Mouse (Mus musculus) heart, embryonic 14.5 days (tissue): ENCODE results near the gene Wnt9b. TPM values are rescaled to one million over a fixed set of nuclear protein-coding genes. Genes with fewer than 3 reads are reported as not detected.
"Not testable (repeated sequence)": the region's sequence is repeated elsewhere in the genome, so short reads cannot be mapped to it uniquely, and the experiment has no call there.

Experiments
- ATAC-seq: fragments of 200-750 bp; cut with Nextera tagmentation; 2 replicates; pipeline ENCODE4 v1.8.0; 2017; ENCODE audit warnings: low read depth, moderate TSS enrichment; ENCODE audit not compliant: insufficient number of reproducible peaks, insufficient read depth, low FRiP score
- H3K27ac ChIP-seq, 2 experiments: fragments of 200-500 bp in 1 of 2; fragments of 300-500 bp in 1 of 2; sonication (generic) in 1 of 2; replicated peaks in 1 of 2; 2 replicates each; pipeline ENCODE4 v1.5.1; 2012 to 2014; ENCODE audit warnings: low read depth in 2 of 2, low read length in 2 of 2, control low read depth in 1 of 2, mild to moderate bottlenecking in 1 of 2, mixed read lengths in 1 of 2; ENCODE audit not compliant: control insufficient read depth in 1 of 2, insufficient read depth in 1 of 2
- H3K27me3 ChIP-seq: fragments of 300-500 bp; sonication (generic); 2 replicates; pipeline ENCODE4 v1.6.1; 2014; ENCODE audit warnings: mild to moderate bottlenecking, low read length, control low read depth; ENCODE audit not compliant: control insufficient read depth, insufficient read depth
- H3K36me3 ChIP-seq: fragments of 300-500 bp; sonication (generic); 2 replicates; pipeline ENCODE4 v1.6.1; 2014; ENCODE audit warnings: mild to moderate bottlenecking, control low read depth, low read length, mixed read lengths; ENCODE audit not compliant: control insufficient read depth, insufficient read depth
- H3K4me1 ChIP-seq, 2 experiments: fragments of 200-500 bp in 1 of 2; fragments of 300-500 bp in 1 of 2; sonication (generic) in 1 of 2; 2 replicates each; pipeline ENCODE4 v1.6.1; 2012 to 2014; ENCODE audit warnings: low read length in 2 of 2, control low read depth in 1 of 2, mixed read lengths in 1 of 2; ENCODE audit not compliant: control insufficient read depth in 2 of 2, insufficient read depth in 2 of 2
- H3K4me2 ChIP-seq: fragments of 300-500 bp; sonication (generic); 2 replicates; pipeline ENCODE4 v1.6.1; 2014; ENCODE audit warnings: mild to moderate bottlenecking, low read length
- H3K4me3 ChIP-seq, 2 experiments: fragments of 200-500 bp in 1 of 2; fragments of 300-500 bp in 1 of 2; sonication (generic) in 1 of 2; 2 replicates each; pipeline ENCODE4 v1.5.1; 2012 to 2014; ENCODE audit warnings: low read length in 2 of 2, mild to moderate bottlenecking in 2 of 2, control low read depth in 1 of 2, low read depth in 1 of 2, moderate library complexity in 1 of 2; ENCODE audit not compliant: control insufficient read depth in 1 of 2, insufficient read depth in 1 of 2
- H3K9ac ChIP-seq: fragments of 300-500 bp; sonication (generic); 2 replicates; pipeline ENCODE4 v1.6.1; 2014; ENCODE audit warnings: mild to moderate bottlenecking, low read length
- H3K9me3 ChIP-seq: fragments of 300-500 bp; sonication (generic); 2 replicates; pipeline ENCODE4 v1.6.1; 2016; ENCODE audit warnings: low read length, control low read depth; ENCODE audit not compliant: control insufficient read depth
- WGBS: fragments of 180-500 bp; shearing (Covaris S2); extraction: QIAGEN DNeasy Blood & Tissue Kit; methylation state at CpG from one replicate; pipeline ENCODE4 v1.1.7; 2014; 5-methylcytosine and 5-hydroxymethylcytosine counted together
- polyA plus RNA-seq: library from polyadenylated mRNA; unstranded; fragments of >200 nt; fragmentation: Nextera tagmentation; extraction: Ambion mirVana; gene quantifications from 2 replicates; pipeline ENCODE4 v1.2.1, GENCODE M21; 2014

The Wnt9b gene
- polyA plus RNA-seq, 1 experiment from 2014 or later: 0.45 TPM

DNA sequence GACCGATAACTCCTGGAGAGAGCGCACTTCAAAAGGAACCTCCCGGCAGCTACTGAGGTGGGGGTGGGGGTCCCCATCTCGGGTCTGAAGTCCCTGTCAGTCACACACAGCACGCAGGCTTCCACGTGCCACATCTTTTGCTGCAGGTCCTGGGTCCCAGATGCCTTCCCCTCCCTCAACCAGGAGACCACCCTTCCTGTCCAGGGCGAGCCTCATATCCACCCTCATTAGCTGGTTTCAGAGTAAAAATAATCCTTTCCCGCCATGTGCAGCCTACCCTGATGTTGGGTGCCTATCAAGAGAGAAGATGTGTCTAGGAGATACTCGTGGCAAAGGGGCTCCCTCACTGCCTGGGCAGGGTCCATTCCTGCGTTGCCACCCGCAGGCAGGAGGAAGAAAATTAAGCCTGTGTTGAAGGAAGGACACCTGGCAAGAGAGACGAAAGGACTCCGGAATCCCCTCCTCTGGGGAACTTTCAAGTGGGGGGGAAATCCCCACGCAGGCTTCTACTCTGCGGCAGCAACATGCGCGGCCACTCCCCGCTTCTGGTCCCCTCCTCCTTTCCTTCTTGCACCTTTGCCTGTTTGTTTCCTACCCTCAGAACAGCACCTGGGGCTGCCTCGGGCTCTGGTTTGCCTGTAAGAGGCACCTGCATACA lies 21.7 kb upstream of the Wnt9b start:
- no peak overlapping the region for H3K4me2 ChIP-seq

DNA sequence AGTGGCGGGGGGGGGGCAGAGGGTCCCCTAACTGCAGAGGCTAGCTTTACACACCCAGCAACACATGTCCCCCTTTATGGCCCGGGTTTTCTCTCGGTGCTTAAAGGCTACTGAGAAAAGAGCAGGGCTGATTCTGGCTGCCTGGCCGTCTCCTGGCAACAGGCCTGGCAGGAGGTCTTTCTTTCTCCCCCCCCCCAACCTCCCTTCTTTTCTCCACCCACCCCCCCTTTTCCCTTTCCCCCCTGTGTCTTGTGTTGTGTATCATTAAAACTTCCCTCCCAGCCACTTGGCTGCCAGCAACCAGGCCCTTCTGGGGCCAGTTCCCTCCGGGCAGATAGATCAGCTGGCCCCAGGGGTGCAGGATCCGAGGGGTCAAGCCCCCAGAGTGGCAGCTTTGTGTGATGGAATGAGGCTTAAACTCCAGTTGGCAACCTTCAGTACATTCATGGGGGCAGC lies 16.0 kb upstream of the Wnt9b start:
- Histone ChIP-seq H3K4me2 (no peak overlapping the region), H3K27ac (no peak overlapping the region), H3K36me3 (no peaks in the 10 kb centered on the region), H3K9me3 (no peaks in the 10 kb centered on the region), H3K4me1 (no peaks in the 10 kb centered on the region), H3K27me3 (peaks cover 23% of the 10 kb centered on the region), H3K9ac (no peak overlapping the region), H3K4me3 (no peak overlapping the region)
- no peak for ATAC-seq
- WGBS: 23% methylated on average over 6 of the region's 6 CpGs

More for the DNA sequence above, 21.7 kb upstream of the Wnt9b start:
- Histone ChIP-seq H3K4me1 (peaks cover 2 to 13% of the 10 kb centered on the region in 2 experiments; a peak in 3 of 4 replicates), H3K27ac (no peak overlapping the region), H3K9me3 (no peaks in the 10 kb centered on the region), H3K27me3 (peaks cover 80% of the 10 kb centered on the region), H3K4me3 (no peak overlapping the region), H3K36me3 (no peaks in the 10 kb centered on the region), H3K9ac (no peak overlapping the region)
- ATAC-seq: no peak
- 1% methylated on average over 19 of the region's 19 CpGs for WGBS

GRCm38 (mm10) chr11:103764601-103765000 lies 15.0 kb upstream of the Wnt9b start:
- Histone ChIP-seq H3K4me2 (no peak overlapping the region), H3K9ac (no peak overlapping the region), H3K4me1 (no peaks in the 10 kb centered on the region), H3K27me3 (peaks cover 13% of the 10 kb centered on the region), H3K36me3 (no peaks in the 10 kb centered on the region), H3K4me3 (no peak overlapping the region), H3K9me3 (no peaks in the 10 kb centered on the region), H3K27ac (no peak overlapping the region)
- ATAC-seq: no peak
- WGBS: 60% methylated on average over 6 of the region's 6 CpGs

DNA sequence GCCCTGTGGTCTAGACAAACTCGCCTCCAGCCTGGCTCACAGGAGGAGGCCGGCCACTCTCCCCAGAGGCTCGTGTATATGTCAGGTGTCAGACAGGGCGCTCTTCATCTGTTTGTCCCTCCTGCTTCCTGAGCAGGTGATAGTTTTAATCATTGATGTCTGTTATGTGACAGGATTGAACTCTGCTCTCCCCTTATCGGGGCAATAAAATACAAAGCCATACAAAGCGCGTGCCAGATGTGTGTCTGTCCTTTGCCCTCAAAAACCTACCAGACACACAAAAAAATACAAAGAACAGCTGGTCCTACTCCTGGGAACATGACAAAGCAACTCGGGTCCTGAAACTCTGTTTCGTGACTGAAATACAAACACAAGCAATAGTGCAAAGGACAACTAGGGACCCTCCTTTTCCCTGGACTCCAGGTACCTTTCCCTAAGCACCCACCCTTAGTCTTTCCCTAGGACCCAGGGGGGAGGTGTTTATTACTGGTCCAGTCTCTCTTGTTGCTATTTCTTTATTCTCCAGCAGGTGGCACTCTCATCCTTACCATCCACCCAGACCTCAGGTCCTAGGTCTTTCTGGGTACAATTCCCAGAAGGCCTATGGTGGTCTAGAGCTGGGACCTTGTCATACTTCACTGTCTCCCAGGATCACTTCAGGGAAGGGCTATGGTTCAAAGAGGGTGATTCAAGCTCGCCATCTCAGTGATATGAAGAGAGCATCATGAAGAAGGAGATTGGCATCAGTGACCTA lies 14.0 kb upstream of the Wnt9b start:
- Histone ChIP-seq H3K27ac (no peak overlapping the region), H3K27me3 (peaks cover 3% of the 10 kb centered on the region), H3K9ac (no peak overlapping the region), H3K4me3 (no peak overlapping the region), H3K4me2 (no peak overlapping the region), H3K9me3 (no peaks in the 10 kb centered on the region), H3K4me1 (no peaks in the 10 kb centered on the region), H3K36me3 (no peaks in the 10 kb centered on the region)
- 22% methylated on average over 10 of the region's 10 CpGs for WGBS
- ATAC-seq: no peak

DNA sequence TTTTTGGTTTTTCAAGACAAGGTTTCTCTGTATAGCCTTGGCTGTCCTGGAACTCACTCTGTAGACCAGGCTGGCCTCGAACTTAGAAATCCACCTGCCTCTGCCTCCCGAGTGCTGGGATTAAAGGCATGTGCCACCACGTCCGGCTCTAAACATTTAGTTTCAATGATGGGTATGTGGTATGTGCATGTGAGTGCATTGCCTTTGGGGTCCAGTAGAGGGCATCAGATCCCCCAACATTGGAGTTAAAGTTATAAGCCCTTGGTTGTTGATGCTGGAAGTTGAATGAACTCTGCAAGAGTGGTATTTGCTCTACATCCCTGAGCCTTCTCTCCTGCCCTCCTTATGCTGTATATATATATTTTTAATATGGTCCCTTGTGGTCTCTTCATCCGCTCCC lies 11.3 kb upstream of the Wnt9b start:
- H3K36me3 ChIP-seq, H3K4me2 ChIP-seq, H3K27ac ChIP-seq, H3K9ac ChIP-seq, H3K27me3 ChIP-seq, H3K9me3 ChIP-seq, H3K4me3 ChIP-seq, H3K4me1 ChIP-seq, ATAC-seq: not testable (repeated sequence)
- 82% methylated on average over 5 of the region's 5 CpGs for WGBS

- Histone ChIP-seq H3K4me1 (no peaks in the 10 kb centered on the region), H3K4me3 (no peak overlapping the region), H3K9ac (no peak overlapping the region), H3K36me3 (no peaks in the 10 kb centered on the region), H3K9me3 (no peaks in the 10 kb centered on the region), H3K27ac (no peak overlapping the region), H3K27me3 (no peaks in the 10 kb centered on the region; the same call in none of the 2 replicates), H3K4me2 (no peak overlapping the region)
- no peak for ATAC-seq
- WGBS: 47% methylated on average over 7 of the region's 7 CpGs
Measured at GRCm38 (mm10) chr11:103760101-103760500, 10.5 kb upstream of the Wnt9b start.

DNA sequence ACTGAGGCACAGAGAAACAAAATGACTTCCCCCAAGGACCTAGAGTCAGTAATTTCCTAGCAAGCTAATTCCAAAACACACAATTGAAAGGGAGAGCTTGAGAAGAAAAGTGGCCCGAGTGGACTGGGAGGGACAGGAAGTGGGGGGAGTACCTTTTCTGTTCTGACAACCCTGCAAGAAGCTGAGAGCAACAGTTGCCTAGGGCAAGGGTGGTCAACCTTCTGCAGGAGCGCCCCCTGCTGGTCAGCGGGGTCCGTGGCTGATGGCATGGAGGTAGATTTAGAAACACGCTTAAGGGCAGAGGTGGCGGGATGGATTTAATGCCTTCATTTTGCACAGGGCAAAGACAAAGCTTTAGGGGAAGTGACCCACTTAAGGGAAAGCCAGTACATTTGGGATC lies 9.1 kb upstream of the Wnt9b start:
- Histone ChIP-seq H3K27me3 (peaks cover 4% of the 10 kb centered on the region), H3K9ac (no peak overlapping the region), H3K4me3 (no peak overlapping the region), H3K36me3 (no peaks in the 10 kb centered on the region), H3K4me1 (no peaks in the 10 kb centered on the region), H3K27ac (no peak overlapping the region), H3K9me3 (no peaks in the 10 kb centered on the region), H3K4me2 (no peak overlapping the region)
- 9% methylated on average over 6 of the region's 6 CpGs for WGBS
- no peak for ATAC-seq
